Mouse (Mus musculus): Measurements from ENCODE around the gene Clic1. TPM values are rescaled to one million over a fixed set of nuclear protein-coding genes. Genes with fewer than 3 reads are reported as not detected.

Clic1 gene
- 149 TPM for total RNA-seq (2023)

GRCm38 (mm10) chr17:35049561-35050016 lies at the start of gene Clic1:
Gene Clic1, plus strand, starts transcription at chr17:35049966.

GRCm38 (mm10) chr17:35000717-35001451 lies 48.9 kb upstream of the Clic1 start, which contains the start of gene Vars:
Gene Vars, plus strand, starts transcription at chr17:35000987.

GRCm38 (mm10) chr17:35016376-35016775 lies 33.4 kb upstream of the Clic1 start, which contains the start of gene Vwa7:
Gene Vwa7, plus strand, starts transcription at chr17:35016579.

GRCm38 (mm10) chr17:35027277-35028068 lies 22.3 kb upstream of the Clic1 start, which contains the start of gene Sapcd1:
Gene Sapcd1, minus strand, starts transcription at chr17:35028016.

GRCm38 (mm10) chr17:35046681-35047455 lies 2.9 kb upstream of the Clic1 start, which contains the start of gene Msh5:
Gene Msh5, minus strand, starts transcription at chr17:35046745.

GRCm38 (mm10) chr17:35058911-35059892 lies 9.4 kb downstream of the Clic1 start, which contains the start of gene Ddah2:
Gene Ddah2, plus strand, starts transcription at chr17:35059035.

GRCm38 (mm10) chr17:35064951-35065947 lies 15.5 kb downstream of the Clic1 start, which contains the start of gene Ly6g6c:
Gene Ly6g6c, plus strand, starts transcription at chr17:35065388.

GRCm38 (mm10) chr17:35066084-35066483 lies 16.3 kb downstream of the Clic1 start, which contains the start of gene Mpig6b:
Gene Mpig6b, minus strand, starts transcription at chr17:35066184.

GRCm38 (mm10) chr17:35076507-35077176 lies 26.9 kb downstream of the Clic1 start, which contains the start of gene Ly6g6e:
Gene Ly6g6e, plus strand, starts transcription at chr17:35076902.

GRCm38 (mm10) chr17:35077786-35078233 lies 28.0 kb downstream of the Clic1 start, which contains the start of gene Ly6g6d:
Gene Ly6g6d, minus strand, starts transcription at chr17:35078065.

GRCm38 (mm10) chr17:35085208-35085865 lies 35.6 kb downstream of the Clic1 start, which contains the start of gene Ly6g6f:
Gene Ly6g6f, minus strand, starts transcription at chr17:35085610.

GRCm38 (mm10) chr17:35088825-35089644 lies 39.3 kb downstream of the Clic1 start, which contains the start of gene Abhd16a:
Gene Abhd16a, plus strand, starts transcription at chr17:35089263.

GRCm38 (mm10) chr17:35108097-35108496 lies 58.3 kb downstream of the Clic1 start, which contains the start of gene Ly6g5c:
Gene Ly6g5c, plus strand, starts transcription at chr17:35108279.

Data from CD8-positive naive resting alpha-beta T cell, adult 57 days (primary cell).